Mouse (Mus musculus) embryonic facial prominence, embryonic 15.5 days (tissue): ENCODE data around the gene Pspn. TPM values are rescaled to one million over a fixed set of nuclear protein-coding genes. Genes with fewer than 3 reads are reported as not detected.

ENCODE experiments used
- ATAC-seq: fragments of 200-750 bp; cut with Nextera tagmentation; 2 replicates; pipeline ENCODE4 v1.8.0; 2017; ENCODE audit warnings: low read depth, moderate TSS enrichment; ENCODE audit not compliant: insufficient number of reproducible peaks, low FRiP score, low TSS enrichment
- H3K27ac ChIP-seq: fragments of 300-500 bp; sonication (generic); replicated peaks from 2 replicates; pipeline ENCODE4 v1.5.1; 2015; ENCODE audit warnings: mild to moderate bottlenecking, inconsistent platforms
- H3K27me3 ChIP-seq: fragments of 300-500 bp; sonication (generic); 2 replicates; pipeline ENCODE4 v1.6.1; 2015; ENCODE audit warnings: inconsistent platforms
- H3K36me3 ChIP-seq: fragments of 300-500 bp; sonication (generic); 2 replicates; pipeline ENCODE4 v1.6.1; 2015; ENCODE audit warnings: mild to moderate bottlenecking, inconsistent platforms
- H3K4me1 ChIP-seq: fragments of 300-500 bp; sonication (generic); 2 replicates; pipeline ENCODE4 v1.6.1; 2015; ENCODE audit warnings: inconsistent platforms
- H3K4me2 ChIP-seq: fragments of 300-500 bp; sonication (generic); replicated peaks from 2 replicates; pipeline ENCODE4 v1.6.1; 2015; ENCODE audit warnings: mild to moderate bottlenecking, inconsistent platforms
- H3K4me3 ChIP-seq: fragments of 300-500 bp; sonication (generic); replicated peaks from 2 replicates; pipeline ENCODE4 v1.5.1; 2015; ENCODE audit warnings: mild to moderate bottlenecking, inconsistent platforms
- H3K9ac ChIP-seq: fragments of 300-500 bp; sonication (generic); 2 replicates; pipeline ENCODE4 v1.6.1; 2015; ENCODE audit warnings: inconsistent platforms
- H3K9me3 ChIP-seq: fragments of 300-500 bp; sonication (generic); replicated peaks from 2 replicates; pipeline ENCODE4 v1.6.1; 2016; ENCODE audit warnings: inconsistent platforms
- WGBS: fragments of 180-500 bp; shearing (Covaris S2); methylation state at CpG from one replicate; pipeline ENCODE4 v1.1.7; 2015; 5-methylcytosine and 5-hydroxymethylcytosine counted together
- polyA plus RNA-seq: library from polyadenylated mRNA; unstranded; fragments of >200 nt; fragmentation: Nextera tagmentation; extraction: Ambion mirVana; gene quantifications from 2 replicates; pipeline ENCODE4 v1.2.1, GENCODE M21; 2015

The Pspn gene
- polyA plus RNA-seq, 1 experiment from 2014 or later, result not detected

- Histone ChIP-seq H3K4me1 (no peaks in the 10 kb centered on the region), H3K36me3 (no peaks in the 10 kb centered on the region), H3K9me3 (no peaks in the 10 kb centered on the region), H3K27me3 (no peaks in the 10 kb centered on the region), H3K4me3 (no peak overlapping the region), H3K27ac (no peak overlapping the region), H3K4me2 (no peak overlapping the region), H3K9ac (no peak overlapping the region)
- 67% methylated on average over 4 of the region's 8 CpGs for WGBS
- ATAC-seq, result no peak
Measured at GRCm38 (mm10) chr17:56979524-56979923, 20.3 kb downstream of the Pspn start.

GRCm38 (mm10) chr17:56976531-56977390 lies 23.1 kb downstream of the Pspn start:
- no peaks in the 10 kb centered on the region for H3K4me1 ChIP-seq
- H3K9me3 ChIP-seq, result no peaks in the 10 kb centered on the region
- no peaks in the 10 kb centered on the region for H3K36me3 ChIP-seq
- 0 out of 2 replicates have a peak overlapping the region, but pooled peaks have one; percentile 1 for H3K27ac ChIP-seq
- ATAC-seq, result no peak
- H3K4me3 ChIP-seq, result no peak overlapping the region
- no peak overlapping the region for H3K4me2 ChIP-seq
- H3K9ac ChIP-seq, result no peak overlapping the region
- WGBS, result 66% methylated on average over 8 of the region's 8 CpGs
- no peaks in the 10 kb centered on the region for H3K27me3 ChIP-seq

GRCm38 (mm10) chr17:56975391-56975790 lies 24.4 kb downstream of the Pspn start:
- no peaks in the 10 kb centered on the region for H3K36me3 ChIP-seq
- H3K27me3 ChIP-seq, result no peaks in the 10 kb centered on the region
- 72% methylated on average over 3 of the region's 3 CpGs for WGBS
- no peak overlapping the region for H3K27ac ChIP-seq
- H3K9me3 ChIP-seq, result no peaks in the 10 kb centered on the region
- no peak for ATAC-seq
- H3K4me3 ChIP-seq, result no peak overlapping the region
- no peak overlapping the region for H3K9ac ChIP-seq
- H3K4me1 ChIP-seq, result no peaks in the 10 kb centered on the region
- H3K4me2 ChIP-seq, result no peak overlapping the region

GRCm38 (mm10) chr17:56974708-56975240 lies 25.0 kb downstream of the Pspn start:
- no peaks in the 10 kb centered on the region for H3K36me3 ChIP-seq
- no peaks in the 10 kb centered on the region for H3K9me3 ChIP-seq
- H3K27me3 ChIP-seq, result no peaks in the 10 kb centered on the region
- no peak overlapping the region for H3K4me2 ChIP-seq
- no peak overlapping the region for H3K4me3 ChIP-seq
- no peaks in the 10 kb centered on the region for H3K4me1 ChIP-seq
- H3K27ac ChIP-seq, result no peak overlapping the region
- 55% methylated on average over 5 of the region's 5 CpGs for WGBS
- ATAC-seq, result peak; percentile 41; the same call in 1 of the 2 replicates
- no peak overlapping the region for H3K9ac ChIP-seq

- no peak for ATAC-seq
- Histone ChIP-seq H3K4me3 (no peak overlapping the region), H3K9me3 (no peaks in the 10 kb centered on the region), H3K27me3 (no peaks in the 10 kb centered on the region), H3K4me1 (no peaks in the 10 kb centered on the region), H3K9ac (no peak overlapping the region), H3K27ac (no peak overlapping the region), H3K36me3 (no peaks in the 10 kb centered on the region), H3K4me2 (no peak overlapping the region)
- WGBS, result 61% methylated on average over 13 of the region's 14 CpGs
Measured at GRCm38 (mm10) chr17:56973956-56974707, 25.7 kb downstream of the Pspn start.

GRCm38 (mm10) chr17:56970081-56970480 lies 29.7 kb downstream of the Pspn start:
- Histone ChIP-seq H3K9ac (no peak overlapping the region), H3K27ac (no peak overlapping the region), H3K4me1 (no peaks in the 10 kb centered on the region), H3K36me3 (no peaks in the 10 kb centered on the region), H3K4me3 (no peak overlapping the region), H3K27me3 (no peaks in the 10 kb centered on the region), H3K4me2 (no peak overlapping the region), H3K9me3 (no peaks in the 10 kb centered on the region)
- ATAC-seq, result no peak
- 59% methylated on average over 5 of the region's 5 CpGs for WGBS

- Histone ChIP-seq H3K4me1 (no peaks in the 10 kb centered on the region), H3K36me3 (no peaks in the 10 kb centered on the region), H3K4me3 (no peak overlapping the region), H3K27me3 (no peaks in the 10 kb centered on the region), H3K9ac (no peak overlapping the region), H3K9me3 (no peaks in the 10 kb centered on the region), H3K27ac (no peak overlapping the region), H3K4me2 (no peak overlapping the region)
- no peak for ATAC-seq
- WGBS, result 55% methylated on average over 3 of the region's 3 CpGs
Measured at GRCm38 (mm10) chr17:56969321-56969720, 30.5 kb downstream of the Pspn start.

- 76% methylated on average over 6 of the region's 6 CpGs for WGBS
- ATAC-seq, result no peak
- Histone ChIP-seq H3K4me3 (no peak overlapping the region), H3K27me3 (no peaks in the 10 kb centered on the region), H3K9ac (no peak overlapping the region), H3K4me2 (no peak overlapping the region), H3K4me1 (no peaks in the 10 kb centered on the region), H3K27ac (no peak overlapping the region), H3K36me3 (no peaks in the 10 kb centered on the region), H3K9me3 (no peaks in the 10 kb centered on the region)
Measured at GRCm38 (mm10) chr17:56963646-56964045, 36.2 kb downstream of the Pspn start.

- H3K4me3 ChIP-seq, result no peak overlapping the region
Measured at GRCm38 (mm10) chr17:56962642-56963405, 37.0 kb downstream of the Pspn start.

GRCm38 (mm10) chr17:56961880-56962279 lies 37.9 kb downstream of the Pspn start:
- Histone ChIP-seq H3K27ac (no peak overlapping the region), H3K4me2 (no peak overlapping the region), H3K4me3 (no peak overlapping the region), H3K9me3 (no peaks in the 10 kb centered on the region), H3K27me3 (no peaks in the 10 kb centered on the region), H3K36me3 (no peaks in the 10 kb centered on the region), H3K9ac (no peak overlapping the region), H3K4me1 (no peaks in the 10 kb centered on the region)
- 89% methylated on average over 4 of the region's 4 CpGs for WGBS
- no peak for ATAC-seq

More at GRCm38 (mm10) chr17:56962642-56963405, 37.0 kb downstream of the Pspn start:
- Histone ChIP-seq H3K36me3 (no peaks in the 10 kb centered on the region), H3K4me2 (no peak overlapping the region), H3K9ac (no peak overlapping the region), H3K4me1 (no peaks in the 10 kb centered on the region), H3K27me3 (no peaks in the 10 kb centered on the region), H3K27ac (no peak overlapping the region), H3K9me3 (no peaks in the 10 kb centered on the region)
- no peak for ATAC-seq
- 75% methylated on average over 5 of the region's 5 CpGs for WGBS

- Histone ChIP-seq H3K27ac (no peak overlapping the region), H3K9ac (no peak overlapping the region), H3K27me3 (no peaks in the 10 kb centered on the region), H3K4me1 (no peaks in the 10 kb centered on the region), H3K4me3 (no peak overlapping the region), H3K9me3 (no peaks in the 10 kb centered on the region), H3K4me2 (no peak overlapping the region), H3K36me3 (no peaks in the 10 kb centered on the region)
- ATAC-seq, result no peak
- 68% methylated on average over 4 of the region's 4 CpGs for WGBS
Measured at GRCm38 (mm10) chr17:56958667-56959066, 41.2 kb downstream of the Pspn start.
